Mouse (Mus musculus) limb, embryonic 11.5 days (tissue): ENCODE results near the gene Pck1. TPM values are rescaled to one million over a fixed set of nuclear protein-coding genes. Genes with fewer than 3 reads are reported as not detected.
"Not testable (repeated sequence)": the region's sequence is repeated elsewhere in the genome, so short reads cannot be mapped to it uniquely, and the experiment has no call there.

Experiments
- ATAC-seq: fragments of 200-750 bp; cut with Nextera tagmentation; 2 replicates; pipeline ENCODE4 v1.8.0; 2017; ENCODE audit warnings: low read depth; ENCODE audit not compliant: insufficient number of reproducible peaks, low FRiP score, low TSS enrichment
- DNase-seq: peaks from one replicate; pipeline ENCODE4 v3.0.0-alpha.2; 2015; ENCODE audit warnings: low spot score
- H3K27ac ChIP-seq: fragments of 300-500 bp; sonication (generic); replicated peaks from 2 replicates; pipeline ENCODE4 v1.5.1; 2014; ENCODE audit warnings: low read depth, mild to moderate bottlenecking, low read length
- H3K27me3 ChIP-seq: fragments of 300-500 bp; sonication (generic); 2 replicates; pipeline ENCODE4 v1.6.1; 2014; ENCODE audit warnings: mild to moderate bottlenecking, low read length, mixed read lengths; ENCODE audit not compliant: control insufficient read depth, insufficient read depth
- H3K36me3 ChIP-seq: fragments of 300-500 bp; sonication (generic); 2 replicates; pipeline ENCODE4 v1.6.1; 2014; ENCODE audit warnings: mild to moderate bottlenecking, low read length, moderate library complexity, mixed read lengths; ENCODE audit not compliant: control insufficient read depth, insufficient read depth
- H3K4me1 ChIP-seq: fragments of 300-500 bp; sonication (generic); 2 replicates; pipeline ENCODE4 v1.6.1; 2014; ENCODE audit warnings: low read length, mixed read lengths; ENCODE audit not compliant: control insufficient read depth, insufficient read depth
- H3K4me2 ChIP-seq: fragments of 300-500 bp; sonication (generic); 2 replicates; pipeline ENCODE4 v1.6.1; 2014; ENCODE audit warnings: low read depth, mild to moderate bottlenecking, moderate library complexity; ENCODE audit not compliant: severe bottlenecking
- H3K4me3 ChIP-seq: fragments of 300-500 bp; sonication (generic); 2 replicates; pipeline ENCODE4 v1.5.1; 2014; ENCODE audit warnings: low read depth, low read length
- H3K9ac ChIP-seq: fragments of 300-500 bp; sonication (generic); 2 replicates; pipeline ENCODE4 v1.6.1; 2014; ENCODE audit warnings: mild to moderate bottlenecking, low read length
- H3K9me3 ChIP-seq: fragments of 300-500 bp; sonication (generic); 2 replicates; pipeline ENCODE4 v1.6.1; 2016; ENCODE audit warnings: low read length; ENCODE audit not compliant: control insufficient read depth
- WGBS: fragments of 180-500 bp; shearing (Covaris S2); extraction: QIAGEN DNeasy Blood & Tissue Kit; methylation state at CpG from one replicate; pipeline ENCODE4 v1.1.7; 2014; 5-methylcytosine and 5-hydroxymethylcytosine counted together
- polyA plus RNA-seq: library from polyadenylated mRNA; unstranded; fragments of >200 nt; fragmentation: Nextera tagmentation; extraction: Ambion mirVana; gene quantifications from 2 replicates; pipeline ENCODE4 v1.2.1, GENCODE M21; 2014

Gene Pck1
- polyA plus RNA-seq, 1 experiment from 2014 or later, result 0.05 TPM

DNA sequence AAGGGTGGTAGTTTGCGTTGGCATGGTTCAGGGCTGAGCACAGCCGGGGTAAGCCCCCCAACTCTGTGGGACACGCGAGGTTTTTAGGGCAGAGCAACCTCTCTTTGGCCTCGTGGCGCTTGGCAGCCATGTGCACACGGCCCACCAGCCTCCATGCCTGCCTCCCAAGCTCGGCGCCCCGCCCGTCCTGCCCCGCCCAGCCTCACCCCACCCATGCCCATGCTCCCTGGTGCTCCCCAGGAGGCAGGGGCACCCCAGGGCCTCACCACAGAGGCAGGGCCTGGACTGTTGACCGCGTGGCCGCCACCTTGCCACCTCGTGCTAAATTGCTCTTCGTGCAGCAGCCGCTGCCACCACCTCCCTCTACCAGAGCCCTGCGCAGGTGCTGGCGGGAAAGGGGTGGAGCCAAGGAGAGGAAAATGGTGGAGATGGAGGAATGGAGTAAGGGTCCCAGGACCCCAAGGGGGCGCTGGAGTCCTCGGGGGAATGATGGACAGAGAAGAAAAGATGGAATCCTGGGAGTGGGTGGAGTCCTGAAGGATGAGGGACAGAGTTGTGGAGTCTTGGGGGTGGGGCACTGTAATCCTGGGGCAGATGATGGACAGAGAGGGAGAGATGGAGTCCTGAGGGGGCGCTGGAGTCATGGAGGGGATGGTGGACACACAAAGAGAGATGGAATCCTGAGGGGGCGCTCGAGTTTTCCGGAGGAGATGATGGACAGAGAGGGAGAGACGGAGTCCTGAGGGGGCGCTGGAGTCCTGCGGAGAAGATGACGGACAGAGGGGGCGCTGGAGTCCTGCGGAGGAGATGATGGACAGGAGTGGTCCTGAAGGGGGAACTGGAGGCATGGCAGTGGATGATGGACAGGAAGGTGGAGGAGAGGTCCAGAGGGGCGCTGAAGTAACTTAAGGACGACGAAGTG is 33.6 kb upstream of the Pck1 start, which contains the start of gene Ctcfl:
TSS of gene Ctcfl (minus strand) at position 503 of the 922 bp plus-strand sequence.
- Histone ChIP-seq H3K27ac (no peak within 1 kb of the TSS), H3K27me3 (no peaks in the 10 kb centered on the region), H3K36me3 (no peaks in the 10 kb centered on the region), H3K4me2 (no peak within 1 kb of the TSS), H3K4me1 (peaks cover 3% of the 10 kb centered on the region; the same call in 1 of the 2 replicates), H3K9ac (no peak within 1 kb of the TSS), H3K4me3 (no peak within 1 kb of the TSS), H3K9me3 (no peaks in the 10 kb centered on the region)
- 90% methylated on average over 35 of the region's 35 CpGs for WGBS
- DNase-seq (no peak), ATAC-seq (no peak)

DNA sequence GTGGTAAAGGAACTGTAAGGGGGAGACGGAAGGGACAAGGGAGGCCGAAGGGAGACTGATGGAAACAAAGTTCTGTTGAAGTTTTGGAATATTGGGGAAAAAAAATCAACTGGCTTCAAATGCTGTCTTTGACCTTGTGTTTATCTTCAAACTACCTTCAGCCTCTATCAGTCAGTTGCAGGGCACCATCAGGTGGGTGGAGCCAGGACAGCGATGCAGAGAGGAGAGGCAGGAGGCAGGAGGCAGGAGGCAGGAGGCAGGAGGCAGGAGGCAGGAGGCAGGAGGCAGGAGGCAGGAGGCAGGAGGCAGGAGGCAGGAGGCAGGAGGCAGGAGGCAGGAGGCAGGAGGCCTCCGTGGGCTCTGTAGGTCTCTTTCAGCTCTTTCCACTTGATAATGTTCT is 32.7 kb upstream of the Pck1 start:
- H3K27ac ChIP-seq, DNase-seq, ATAC-seq, H3K4me2 ChIP-seq, H3K4me3 ChIP-seq, H3K9me3 ChIP-seq, H3K27me3 ChIP-seq, H3K4me1 ChIP-seq, H3K9ac ChIP-seq, H3K36me3 ChIP-seq: not testable (repeated sequence)
- WGBS, result 68% methylated on average over 4 of the region's 4 CpGs

GRCm38 (mm10) chr2:173124022-173124735 is 28.7 kb upstream of the Pck1 start:
- H3K4me1 ChIP-seq, result no peaks in the 10 kb centered on the region
- H3K36me3 ChIP-seq, result no peaks in the 10 kb centered on the region
- no peak for DNase-seq
- H3K9ac ChIP-seq, result no peak overlapping the region
- 91% methylated on average over 7 of the region's 7 CpGs for WGBS
- no peak overlapping the region for H3K4me3 ChIP-seq
- no peaks in the 10 kb centered on the region for H3K9me3 ChIP-seq
- ATAC-seq, result no peak
- no peak overlapping the region for H3K4me2 ChIP-seq
- H3K27me3 ChIP-seq, result no peaks in the 10 kb centered on the region
- H3K27ac ChIP-seq, result no peak overlapping the region

- ATAC-seq, result no peak
- Histone ChIP-seq H3K9me3 (no peaks in the 10 kb centered on the region), H3K9ac (no peak overlapping the region), H3K4me3 (no peak overlapping the region), H3K36me3 (no peaks in the 10 kb centered on the region), H3K4me1 (no peaks in the 10 kb centered on the region), H3K4me2 (no peak overlapping the region), H3K27ac (no peak overlapping the region), H3K27me3 (no peaks in the 10 kb centered on the region)
- 91% methylated on average over 4 of the region's 4 CpGs for WGBS
- no peak for DNase-seq
Observed at GRCm38 (mm10) chr2:173126386-173126785, 26.5 kb upstream of the Pck1 start.

DNA sequence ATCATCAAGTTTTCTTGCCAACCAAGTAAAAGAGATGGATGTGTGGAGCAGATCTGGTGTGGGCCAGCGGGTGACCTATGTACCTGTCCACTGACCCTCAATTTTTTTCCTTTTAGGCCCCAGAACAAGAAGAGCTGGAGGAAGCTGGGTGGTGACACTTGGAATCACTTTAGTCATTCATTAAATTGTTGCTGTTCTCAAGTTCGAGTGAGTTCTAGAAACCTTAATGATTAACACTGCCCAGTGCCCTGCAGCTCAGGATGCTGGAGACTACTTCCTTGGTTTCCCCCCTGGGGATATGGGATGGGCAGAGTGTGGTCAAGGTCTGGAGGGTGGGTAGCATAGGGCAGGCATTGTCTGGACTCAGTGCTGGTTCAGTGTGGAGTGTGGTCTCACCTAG is 23.7 kb upstream of the Pck1 start:
- no peaks in the 10 kb centered on the region for H3K9me3 ChIP-seq
- H3K4me3 ChIP-seq, result no peak overlapping the region
- H3K36me3 ChIP-seq, result no peaks in the 10 kb centered on the region
- H3K9ac ChIP-seq, result no peak overlapping the region
- ATAC-seq, result no peak
- no peak overlapping the region for H3K27ac ChIP-seq
- WGBS, result 66% methylated on average over 2 of the region's 2 CpGs
- no peak overlapping the region for H3K4me2 ChIP-seq
- no peaks in the 10 kb centered on the region for H3K27me3 ChIP-seq
- H3K4me1 ChIP-seq, result no peaks in the 10 kb centered on the region
- no peak for DNase-seq

DNA sequence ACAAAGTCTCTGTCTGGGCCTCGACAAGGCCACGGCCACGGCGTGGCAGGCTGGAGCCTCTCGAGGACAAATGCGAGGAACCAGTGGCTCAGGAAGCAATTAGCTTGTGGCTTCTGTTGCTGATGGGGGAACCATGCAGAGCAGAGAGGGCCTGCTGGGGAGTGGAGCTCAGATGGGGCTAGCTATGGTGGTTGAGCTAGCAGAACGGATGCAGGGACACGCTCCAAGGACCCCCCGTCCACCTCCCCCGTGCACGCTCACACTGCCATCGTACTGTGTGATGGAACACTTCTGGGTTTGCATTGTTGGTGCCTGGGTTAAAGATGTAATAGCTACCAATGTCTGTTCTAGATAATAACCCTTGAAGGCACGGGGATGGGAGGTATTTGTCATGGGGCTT is 20.6 kb upstream of the Pck1 start:
- no peaks in the 10 kb centered on the region for H3K4me1 ChIP-seq
- no peaks in the 10 kb centered on the region for H3K9me3 ChIP-seq
- H3K36me3 ChIP-seq, result no peaks in the 10 kb centered on the region
- H3K27ac ChIP-seq, result no peak overlapping the region
- H3K9ac ChIP-seq, result no peak overlapping the region
- ATAC-seq, result no peak
- H3K4me3 ChIP-seq, result no peak overlapping the region
- DNase-seq, result no peak
- H3K4me2 ChIP-seq, result no peak overlapping the region
- WGBS, result 92% methylated on average over 13 of the region's 13 CpGs
- H3K27me3 ChIP-seq, result no peaks in the 10 kb centered on the region

GRCm38 (mm10) chr2:173132794-173133300 is 20.0 kb upstream of the Pck1 start:
- Histone ChIP-seq H3K27ac (no peak overlapping the region), H3K4me3 (no peak overlapping the region), H3K9ac (no peak overlapping the region), H3K36me3 (no peaks in the 10 kb centered on the region), H3K9me3 (no peaks in the 10 kb centered on the region), H3K27me3 (no peaks in the 10 kb centered on the region), H3K4me1 (no peaks in the 10 kb centered on the region), H3K4me2 (no peak overlapping the region)
- WGBS, result 82% methylated on average over 8 of the region's 8 CpGs
- no peak for ATAC-seq
- DNase-seq, result no peak

- H3K36me3 ChIP-seq, result no peaks in the 10 kb centered on the region
- H3K27me3 ChIP-seq, result no peaks in the 10 kb centered on the region
- no peaks in the 10 kb centered on the region for H3K9me3 ChIP-seq
- H3K4me1 ChIP-seq, result no peaks in the 10 kb centered on the region
- no peak for ATAC-seq
- WGBS, result 70% methylated on average over 9 of the region's 9 CpGs
- H3K27ac ChIP-seq, result no peak overlapping the region
- H3K9ac ChIP-seq, result no peak overlapping the region
- H3K4me2 ChIP-seq, result no peak overlapping the region
- DNase-seq, result no peak
- H3K4me3 ChIP-seq, result no peak overlapping the region
Observed at GRCm38 (mm10) chr2:173134695-173135094, 18.2 kb upstream of the Pck1 start.
